Mouse (Mus musculus) adrenal gland, postnatal 4 days (tissue): ENCODE measurements at regions not wholly inside any gene's neighbourhood (a gene's known extent, or its start where the extent isn't known, plus 50 kb on each side); places are given as distances from the start of the nearest gene placed in this dataset.

Experiments used
- DNase-seq, 2 experiments: peaks; one replicate each; pipeline ENCODE4 v3.0.0; 2021 to 2022; ENCODE audit warnings: low spot score in 2 of 2, mixed read lengths in 2 of 2

GRCm38 (mm10) chr3:37886705-37887454, 162.6 kb upstream of the Gm5148 start:
- no peak for DNase-seq

- no peak for DNase-seq
Observed at GRCm38 (mm10) chr3:37885776-37886175, 161.5 kb upstream of the Gm5148 start.

- DNase-seq: no peak
Observed at GRCm38 (mm10) chr3:37882417-37882816, 158.1 kb upstream of the Gm5148 start.

GRCm38 (mm10) chr3:37881016-37881415, 156.7 kb upstream of the Gm5148 start:
- no peak for DNase-seq

GRCm38 (mm10) chr3:37879056-37879455, 154.8 kb upstream of the Gm5148 start:
- DNase-seq: no peak

GRCm38 (mm10) chr3:37876016-37876765, 151.9 kb upstream of the Gm5148 start:
- no peak for DNase-seq

GRCm38 (mm10) chr3:37875331-37876015, 151.2 kb upstream of the Gm5148 start:
- peak in 1 of 2 experiments; percentile 24 for DNase-seq

- no peak for DNase-seq
Observed at GRCm38 (mm10) chr3:37874864-37875263, 150.6 kb upstream of the Gm5148 start.

GRCm38 (mm10) chr3:37874346-37874745, 150.1 kb upstream of the Gm5148 start:
- no peak for DNase-seq

GRCm38 (mm10) chr3:37872329-37872728, 148.0 kb upstream of the Gm5148 start:
- DNase-seq: no peak

- no peak for DNase-seq
Observed at GRCm38 (mm10) chr3:37871076-37871475, 146.8 kb upstream of the Gm5148 start.

GRCm38 (mm10) chr3:37868454-37868853, 144.2 kb upstream of the Gm5148 start:
- DNase-seq: no peak

- DNase-seq: no peak
Observed at GRCm38 (mm10) chr3:37862756-37863155, 138.5 kb upstream of the Gm5148 start.

GRCm38 (mm10) chr3:37860715-37861461, 136.6 kb upstream of the Gm5148 start:
- no peak for DNase-seq

- DNase-seq: no peak
Observed at GRCm38 (mm10) chr3:37860034-37860714, 135.9 kb upstream of the Gm5148 start.

GRCm38 (mm10) chr3:37858624-37859302, 134.5 kb upstream of the Gm5148 start:
- DNase-seq: no peak

GRCm38 (mm10) chr3:37846191-37847003, 122.1 kb upstream of the Gm5148 start:
- DNase-seq: no peak

- no peak for DNase-seq
Observed at GRCm38 (mm10) chr3:37845313-37846023, 121.2 kb upstream of the Gm5148 start.
